Mouse (Mus musculus): ENCODE measurements around the gene Fbln2. TPM values are rescaled to one million over a fixed set of nuclear protein-coding genes. Genes with fewer than 3 reads are reported as not detected.

Fbln2 gene
- polyA plus RNA-seq, 1 experiment = 16.4 TPM

- Histone ChIP-seq H3K27ac (ENCODE audit: control insufficient read depth, insufficient read depth, low read depth, low read length, poor library complexity) (no peak overlapping the region), H3K4me1 (ENCODE audit: control insufficient read depth, insufficient read depth, low read length) (no peaks in the 10 kb centered on the region), H3K4me3 (replicated peaks; ENCODE audit: control insufficient read depth, low read depth, low read length) (no peak overlapping the region)
- WGBS = 66% methylated on average over 4 of the region's 4 CpGs
- TF ChIP-seq CTCF (IDR thresholded peaks at IDR 0.05; ENCODE audit: control insufficient read depth, insufficient read depth, low read length) (no peak), POLR2A (IDR thresholded peaks at IDR 0.05; ENCODE audit: borderline replicate concordance, control insufficient read depth, low read depth, low read length) (no peak)
Measured at GRCm38 (mm10) chr6:91287148-91287547, 74.9 kb downstream of the Fbln2 start.

DNA sequence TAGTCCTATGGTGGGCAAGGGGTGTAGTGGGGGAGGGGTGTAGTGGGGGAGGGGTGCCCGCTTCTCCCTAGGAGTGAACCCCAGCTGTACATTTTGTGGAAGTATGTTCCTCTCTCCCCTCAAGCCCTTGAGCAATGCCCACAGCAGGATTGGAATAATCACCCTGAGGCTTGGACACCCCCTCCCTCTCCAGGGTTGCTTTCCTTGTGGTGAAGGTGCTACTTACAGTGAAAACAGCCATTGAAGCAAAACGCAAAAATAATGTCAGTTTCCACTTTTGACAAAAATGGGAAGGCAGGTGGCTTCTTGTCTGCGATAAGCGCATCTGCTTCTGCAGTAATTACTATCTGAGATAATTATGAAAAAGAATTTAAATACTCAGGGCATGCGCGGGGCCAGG, 75.4 kb downstream of the Fbln2 start:
- TF ChIP-seq CTCF (IDR thresholded peaks at IDR 0.05; ENCODE audit: control insufficient read depth, insufficient read depth, low read length) = no peak
- TF ChIP-seq POLR2A (IDR thresholded peaks at IDR 0.05; ENCODE audit: borderline replicate concordance, control insufficient read depth, low read depth, low read length) = no peak
- H3K27ac ChIP-seq (ENCODE audit: control insufficient read depth, insufficient read depth, low read depth, low read length, poor library complexity) = no peak overlapping the region
- no peaks in the 10 kb centered on the region for H3K4me1 ChIP-seq (ENCODE audit: control insufficient read depth, insufficient read depth, low read length)
- WGBS = 71% methylated on average over 6 of the region's 6 CpGs
- no peak overlapping the region for H3K4me3 ChIP-seq (replicated peaks; ENCODE audit: control insufficient read depth, low read depth, low read length)

- 71% methylated on average over 3 of the region's 3 CpGs for WGBS
Measured at GRCm38 (mm10) chr6:91288251-91288785, 76.1 kb downstream of the Fbln2 start.

GRCm38 (mm10) chr6:91288961-91289360, 76.7 kb downstream of the Fbln2 start:
- TF ChIP-seq CTCF (IDR thresholded peaks at IDR 0.05; ENCODE audit: control insufficient read depth, insufficient read depth, low read length) (no peak), POLR2A (IDR thresholded peaks at IDR 0.05; ENCODE audit: borderline replicate concordance, control insufficient read depth, low read depth, low read length) (no peak)
- Histone ChIP-seq H3K27ac (ENCODE audit: control insufficient read depth, insufficient read depth, low read depth, low read length, poor library complexity) (no peak overlapping the region), H3K4me1 (ENCODE audit: control insufficient read depth, insufficient read depth, low read length) (no peaks in the 10 kb centered on the region), H3K4me3 (replicated peaks; ENCODE audit: control insufficient read depth, low read depth, low read length) (no peak overlapping the region)
- WGBS = 35% methylated on average over 1 of the region's 1 CpGs

More at GRCm38 (mm10) chr6:91288251-91288785, 76.1 kb downstream of the Fbln2 start:
- no peaks in the 10 kb centered on the region for H3K4me1 ChIP-seq (ENCODE audit: control insufficient read depth, insufficient read depth, low read length)
- H3K4me3 ChIP-seq (replicated peaks; ENCODE audit: control insufficient read depth, low read depth, low read length) = no peak overlapping the region
- H3K27ac ChIP-seq (ENCODE audit: control insufficient read depth, insufficient read depth, low read depth, low read length, poor library complexity) = no peak overlapping the region
- no peak for TF ChIP-seq POLR2A (IDR thresholded peaks at IDR 0.05; ENCODE audit: borderline replicate concordance, control insufficient read depth, low read depth, low read length)
- TF ChIP-seq CTCF (IDR thresholded peaks at IDR 0.05; ENCODE audit: control insufficient read depth, insufficient read depth, low read length) = no peak

GRCm38 (mm10) chr6:91290937-91291336, 78.7 kb downstream of the Fbln2 start:
- Histone ChIP-seq H3K4me3 (replicated peaks; ENCODE audit: control insufficient read depth, low read depth, low read length) (no peak overlapping the region), H3K4me1 (ENCODE audit: control insufficient read depth, insufficient read depth, low read length) (no peaks in the 10 kb centered on the region), H3K27ac (ENCODE audit: control insufficient read depth, insufficient read depth, low read depth, low read length, poor library complexity) (no peak overlapping the region)
- no peak for TF ChIP-seq CTCF (IDR thresholded peaks at IDR 0.05; ENCODE audit: control insufficient read depth, insufficient read depth, low read length)
- no peak for TF ChIP-seq POLR2A (IDR thresholded peaks at IDR 0.05; ENCODE audit: borderline replicate concordance, control insufficient read depth, low read depth, low read length)
- 71% methylated on average over 10 of the region's 10 CpGs for WGBS

DNA sequence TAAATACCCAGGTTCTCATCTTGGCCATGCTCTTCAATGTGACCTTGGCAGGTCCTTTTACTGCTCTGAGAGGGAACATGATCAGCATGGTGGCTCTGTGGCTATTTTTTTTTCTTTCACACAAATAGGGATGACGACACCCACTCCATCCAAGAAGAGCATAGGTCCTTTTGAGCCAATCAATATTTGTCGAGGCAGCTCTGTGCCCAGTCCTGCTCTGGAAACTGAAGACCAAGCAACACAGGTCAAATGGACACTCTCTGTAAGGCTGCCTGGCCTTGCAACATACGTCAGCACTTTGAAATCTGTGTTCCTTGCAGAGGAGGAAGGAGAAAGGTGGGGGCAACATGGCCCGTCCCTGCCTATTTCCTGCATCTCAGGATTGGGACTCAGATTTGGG, 83.2 kb downstream of the Fbln2 start:
- WGBS = 43% methylated on average over 4 of the region's 4 CpGs
- H3K27ac ChIP-seq (ENCODE audit: control insufficient read depth, insufficient read depth, low read depth, low read length, poor library complexity) = no peak overlapping the region
- H3K4me1 ChIP-seq (ENCODE audit: control insufficient read depth, insufficient read depth, low read length) = no peaks in the 10 kb centered on the region
- TF ChIP-seq CTCF (IDR thresholded peaks at IDR 0.05; ENCODE audit: control insufficient read depth, insufficient read depth, low read length) (no peak), POLR2A (IDR thresholded peaks at IDR 0.05; ENCODE audit: borderline replicate concordance, control insufficient read depth, low read depth, low read length) (no peak)
- H3K4me3 ChIP-seq (replicated peaks; ENCODE audit: control insufficient read depth, low read depth, low read length) = no peak overlapping the region

DNA sequence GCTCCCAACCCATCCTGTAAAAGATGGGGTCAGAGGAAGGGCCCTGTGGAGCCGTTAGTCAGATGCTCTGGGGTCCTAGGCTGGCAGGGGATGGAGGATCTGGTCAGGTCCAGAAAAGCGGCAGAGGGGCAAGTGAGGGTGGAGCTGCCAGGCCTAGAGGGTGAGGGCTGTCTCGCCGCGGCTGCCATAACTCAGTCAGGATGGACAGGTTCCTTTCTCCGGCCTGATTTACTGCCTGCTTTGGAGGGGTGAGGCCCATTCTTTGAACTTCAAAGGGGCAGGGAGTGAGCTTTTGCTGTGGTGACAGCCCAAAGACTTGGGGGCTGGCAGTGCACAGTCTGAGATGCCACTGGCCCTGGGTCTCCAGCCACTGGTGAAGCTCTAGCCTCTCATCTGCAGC, 86.6 kb downstream of the Fbln2 start:
- 8% methylated on average over 6 of the region's 6 CpGs for WGBS
- no peak overlapping the region for H3K4me3 ChIP-seq (replicated peaks; ENCODE audit: control insufficient read depth, low read depth, low read length)
- TF ChIP-seq POLR2A (IDR thresholded peaks at IDR 0.05; ENCODE audit: borderline replicate concordance, control insufficient read depth, low read depth, low read length) (no peak), CTCF (IDR thresholded peaks at IDR 0.05; ENCODE audit: control insufficient read depth, insufficient read depth, low read length) (no peak)

DNA sequence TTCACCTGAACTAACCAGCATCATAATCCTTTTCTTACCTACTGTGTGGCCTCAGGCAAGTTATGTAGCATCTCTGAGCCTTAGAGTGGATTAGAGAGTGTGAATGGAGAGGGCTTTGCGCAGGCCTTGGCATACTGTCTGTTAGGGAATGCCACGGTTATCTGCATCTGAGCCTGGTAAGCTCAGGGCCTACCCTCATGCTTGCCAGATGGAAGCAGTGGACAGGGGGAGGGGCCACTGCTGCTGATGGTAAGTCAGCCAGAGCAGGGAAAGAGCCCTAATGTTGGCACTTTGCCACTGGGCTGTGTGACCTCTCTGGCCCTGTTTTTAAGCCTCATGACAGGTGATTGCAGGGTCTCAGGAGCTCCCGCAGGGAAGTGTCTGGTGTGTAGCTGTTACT, 87.8 kb downstream of the Fbln2 start:
- WGBS = 79% methylated on average over 3 of the region's 3 CpGs
- Histone ChIP-seq H3K27ac (ENCODE audit: control insufficient read depth, insufficient read depth, low read depth, low read length, poor library complexity) (no peak overlapping the region), H3K4me3 (replicated peaks; ENCODE audit: control insufficient read depth, low read depth, low read length) (no peak overlapping the region), H3K4me1 (ENCODE audit: control insufficient read depth, insufficient read depth, low read length) (no peaks in the 10 kb centered on the region)
- no peak for TF ChIP-seq POLR2A (IDR thresholded peaks at IDR 0.05; ENCODE audit: borderline replicate concordance, control insufficient read depth, low read depth, low read length)
- no peak for TF ChIP-seq CTCF (IDR thresholded peaks at IDR 0.05; ENCODE audit: control insufficient read depth, insufficient read depth, low read length)

More for the DNA sequence above, 86.6 kb downstream of the Fbln2 start:
- no peak overlapping the region for H3K27ac ChIP-seq (ENCODE audit: control insufficient read depth, insufficient read depth, low read depth, low read length, poor library complexity)
- H3K4me1 ChIP-seq (ENCODE audit: control insufficient read depth, insufficient read depth, low read length) = no peaks in the 10 kb centered on the region

DNA sequence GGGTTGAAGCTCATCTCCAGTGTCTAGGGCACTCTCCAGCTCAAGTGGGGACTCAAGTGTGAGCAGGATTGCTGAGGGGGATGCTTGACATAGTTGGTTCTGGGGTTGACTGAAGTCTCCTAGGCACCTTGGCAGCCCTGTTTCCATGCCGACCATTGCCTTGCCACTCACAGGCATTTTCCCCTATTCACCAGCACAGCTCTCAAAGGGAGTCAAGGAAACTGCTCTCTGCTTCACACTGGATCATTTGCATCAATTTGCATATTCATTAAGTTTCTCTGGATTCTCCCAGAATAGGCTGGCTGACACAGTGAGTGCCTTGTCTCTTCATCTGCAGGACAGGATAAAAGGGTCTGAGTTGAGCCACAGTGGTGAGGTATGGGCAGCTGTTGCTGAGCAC, 89.6 kb downstream of the Fbln2 start:
- TF ChIP-seq POLR2A (IDR thresholded peaks at IDR 0.05; ENCODE audit: borderline replicate concordance, control insufficient read depth, low read depth, low read length) (no peak), CTCF (IDR thresholded peaks at IDR 0.05; ENCODE audit: control insufficient read depth, insufficient read depth, low read length) (no peak)
- WGBS = 63% methylated on average over 1 of the region's 1 CpGs
- Histone ChIP-seq H3K27ac (ENCODE audit: control insufficient read depth, insufficient read depth, low read depth, low read length, poor library complexity) (no peak overlapping the region), H3K4me1 (ENCODE audit: control insufficient read depth, insufficient read depth, low read length) (no peaks in the 10 kb centered on the region), H3K4me3 (replicated peaks; ENCODE audit: control insufficient read depth, low read depth, low read length) (no peak overlapping the region)

Data from bone marrow, adult 2 months (tissue).